Mouse (Mus musculus): Measurements from ENCODE around the gene Bpi. TPM values are rescaled to one million over a fixed set of nuclear protein-coding genes. Genes with fewer than 3 reads are reported as not detected.

Bpi gene
- polyA plus RNA-seq, 1 experiment from 2014 or later = not detected

DNA sequence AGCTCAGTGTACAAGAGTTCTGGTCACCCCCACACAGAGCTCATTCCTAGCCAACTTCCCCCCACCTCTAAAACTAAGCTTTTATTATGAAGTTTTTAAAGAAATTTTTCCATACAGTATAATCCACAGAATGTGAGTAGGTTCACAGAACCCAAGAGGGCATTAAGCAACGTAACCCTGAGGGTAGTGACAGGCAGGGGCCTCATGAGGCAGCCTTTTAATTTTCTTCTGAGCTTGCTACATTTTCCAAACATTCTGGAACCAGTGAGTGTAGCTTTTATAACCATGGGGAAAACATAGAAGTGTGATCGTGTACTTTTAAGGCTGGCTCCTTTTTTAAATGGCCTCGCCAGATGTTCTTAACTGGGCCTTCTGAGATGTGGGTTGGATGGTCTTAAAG, 34.4 kb upstream of the Bpi start:
- peaks cover 17% of the 10 kb centered on the region for H3K36me3 ChIP-seq
- no peak overlapping the region for H3K9ac ChIP-seq (replicated peaks)
- no peak overlapping the region for H3K4me2 ChIP-seq
- no peak overlapping the region for H3K4me3 ChIP-seq (replicated peaks)
- H3K27ac ChIP-seq = peak overlapping the region; percentile 93
- peaks cover 34% of the 10 kb centered on the region for H3K4me1 ChIP-seq (replicated peaks)
- 0 out of 2 replicates have a peak, but pooled peaks cover 5% of the 10 kb centered on the region for H3K27me3 ChIP-seq
- ATAC-seq (ENCODE audit: insufficient number of reproducible peaks, insufficient read depth, low FRiP score, low TSS enrichment, low read depth) = 0 out of 2 replicates have a peak, but pooled peaks have one; percentile 4
- no peaks in the 10 kb centered on the region; the same call in 1 of the 2 replicates for H3K9me3 ChIP-seq
- 37% methylated on average over 3 of the region's 3 CpGs for WGBS

DNA sequence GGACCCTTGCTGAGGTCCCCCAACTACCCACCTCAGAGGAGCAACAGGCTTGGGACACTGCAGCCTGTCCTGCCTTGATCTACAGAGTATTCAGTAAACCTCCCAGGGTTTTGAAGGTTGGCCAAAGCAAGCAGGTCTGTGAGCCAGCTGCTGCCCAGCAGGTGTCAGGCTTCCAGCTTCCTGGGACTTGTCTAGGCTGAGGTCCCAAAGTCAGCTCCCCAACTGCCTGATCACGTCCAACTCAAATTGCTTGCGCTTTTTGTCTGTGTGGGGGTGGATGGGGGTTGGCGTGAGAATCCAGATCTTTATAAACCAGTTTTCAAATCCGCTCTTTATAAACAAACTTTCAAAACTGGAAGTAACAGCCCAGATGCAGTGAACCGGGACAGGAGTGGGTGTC, 32.6 kb upstream of the Bpi start:
- Histone ChIP-seq H3K27me3 (peaks cover 11% of the 10 kb centered on the region; the same call in 1 of the 2 replicates), H3K27ac (no peak overlapping the region), H3K4me1 (replicated peaks) (peaks cover 46% of the 10 kb centered on the region), H3K4me2 (no peak overlapping the region), H3K9ac (replicated peaks) (no peak overlapping the region), H3K4me3 (replicated peaks) (no peak overlapping the region), H3K36me3 (peaks cover 1% of the 10 kb centered on the region), H3K9me3 (no peaks in the 10 kb centered on the region; the same call in 1 of the 2 replicates)
- WGBS = 70% methylated on average over 5 of the region's 5 CpGs
- no peak for ATAC-seq (ENCODE audit: insufficient number of reproducible peaks, insufficient read depth, low FRiP score, low TSS enrichment, low read depth)

DNA sequence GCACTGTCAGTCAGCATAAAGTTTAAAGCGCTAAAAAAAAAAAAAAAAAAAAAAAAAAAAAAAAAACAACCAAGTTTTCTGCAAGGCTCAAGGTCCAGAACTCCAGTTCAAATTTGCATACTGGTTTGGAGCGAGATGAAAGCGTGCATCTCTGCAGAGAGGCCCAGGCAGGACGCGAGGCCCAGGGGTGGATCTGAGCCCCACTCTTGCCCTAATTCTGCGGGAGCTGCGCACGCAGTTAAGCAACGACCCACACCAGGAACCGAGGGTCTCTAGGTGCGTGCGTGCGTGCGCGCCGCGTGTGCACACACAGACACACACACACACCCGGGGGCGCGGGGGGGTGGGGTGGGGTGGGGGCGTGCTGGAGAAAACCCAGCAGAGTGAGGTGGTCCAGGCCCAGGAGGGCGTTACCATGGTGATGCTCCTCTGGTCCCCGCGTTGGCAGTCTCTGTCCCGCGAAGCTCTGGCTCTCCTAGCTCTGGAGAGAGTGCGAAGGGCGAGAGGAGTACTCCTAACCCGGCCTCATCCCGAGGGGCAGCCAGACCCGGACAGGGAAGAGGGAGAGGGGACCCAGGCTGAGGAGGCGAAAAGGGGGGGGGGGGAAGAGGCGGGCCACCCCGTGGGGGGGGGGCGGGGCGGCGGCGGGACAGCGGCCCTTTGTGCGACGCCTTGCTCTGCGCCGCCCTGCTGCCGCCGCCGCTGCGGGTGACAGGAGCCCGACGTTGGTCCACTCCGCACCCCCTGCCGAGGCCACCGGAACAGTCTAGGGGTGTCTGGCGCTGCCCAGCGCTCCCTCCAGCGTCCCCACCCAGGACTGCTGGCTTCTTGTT, 29.0 kb upstream of the Bpi start, which contains the start of gene D630003M21Rik:
Gene D630003M21Rik, minus strand, starts transcription at position 553 of the 833 bp plus-strand sequence.
- WGBS = under 1% methylated on average over 44 of the region's 55 CpGs
- peaks cover 11% of the 10 kb centered on the region; the same call in 1 of the 2 replicates for H3K27me3 ChIP-seq
- H3K9me3 ChIP-seq = no peaks in the 10 kb centered on the region; the same call in 1 of the 2 replicates
- peak within 1 kb of the TSS; percentile 75 for H3K9ac ChIP-seq (replicated peaks)
- H3K4me2 ChIP-seq = peak within 1 kb of the TSS; percentile 90
- peak within 1 kb of the TSS; percentile 86 for H3K27ac ChIP-seq
- no peaks in the 10 kb centered on the region for H3K36me3 ChIP-seq
- peak within 1 kb of the TSS; percentile 55 for H3K4me3 ChIP-seq (replicated peaks)
- ATAC-seq (ENCODE audit: insufficient number of reproducible peaks, insufficient read depth, low FRiP score, low TSS enrichment, low read depth) = peak; percentile 82
- H3K4me1 ChIP-seq (replicated peaks) = peaks cover 36% of the 10 kb centered on the region

DNA sequence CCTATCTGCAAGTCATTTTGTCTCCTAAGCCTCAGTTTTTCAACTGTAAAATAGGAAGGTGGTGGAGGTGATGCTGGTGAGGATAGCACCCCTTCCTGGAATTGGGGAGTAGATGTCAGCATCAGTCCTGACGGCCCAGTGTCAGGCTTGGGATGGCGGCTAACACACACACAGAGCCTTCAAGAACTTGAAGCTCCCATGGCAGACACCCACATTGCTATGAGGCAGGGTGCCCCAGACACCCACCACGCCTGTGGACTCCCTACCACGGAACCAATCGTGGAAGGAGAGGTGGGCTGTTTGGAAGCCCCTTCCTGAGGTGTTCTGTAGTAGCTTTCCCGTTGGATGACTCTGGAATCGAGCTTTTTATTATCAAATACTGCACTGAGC, 28.4 kb upstream of the Bpi start:
- peak overlapping the region; percentile 90 for H3K4me2 ChIP-seq
- H3K27me3 ChIP-seq = peaks cover 11% of the 10 kb centered on the region; the same call in 1 of the 2 replicates
- peak overlapping the region; percentile 55 for H3K4me3 ChIP-seq (replicated peaks)
- 23% methylated on average over 7 of the region's 7 CpGs for WGBS
- peak overlapping the region; percentile 86 for H3K27ac ChIP-seq
- H3K36me3 ChIP-seq = no peaks in the 10 kb centered on the region
- H3K9ac ChIP-seq (replicated peaks) = peak overlapping the region; percentile 75
- ATAC-seq (ENCODE audit: insufficient number of reproducible peaks, insufficient read depth, low FRiP score, low TSS enrichment, low read depth) = 0 out of 2 replicates have a peak, but pooled peaks have one; percentile 3
- H3K9me3 ChIP-seq = no peaks in the 10 kb centered on the region; the same call in 1 of the 2 replicates
- peaks cover 30% of the 10 kb centered on the region for H3K4me1 ChIP-seq (replicated peaks)

DNA sequence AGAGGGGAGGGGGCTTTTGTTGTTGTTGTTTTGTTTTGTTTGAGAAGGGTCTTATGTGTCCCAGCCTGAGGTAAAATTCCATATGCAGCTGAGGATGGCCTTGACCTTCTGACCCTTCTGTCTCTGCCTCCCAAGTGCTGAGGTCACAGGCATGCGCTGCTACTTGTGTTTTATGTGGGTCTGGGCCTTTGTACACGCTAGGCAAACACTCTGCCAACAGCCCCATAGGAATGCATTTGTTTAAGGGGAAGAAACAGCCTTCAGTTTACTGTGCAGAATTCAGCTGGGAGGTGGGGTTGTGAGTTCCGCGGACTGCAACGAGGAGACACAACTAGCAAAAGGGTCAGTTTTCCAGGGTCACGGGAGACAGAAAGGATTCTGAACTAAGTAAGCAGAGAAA, 27.3 kb upstream of the Bpi start:
- H3K9ac ChIP-seq (replicated peaks) = no peak overlapping the region
- no peaks in the 10 kb centered on the region for H3K9me3 ChIP-seq
- H3K4me2 ChIP-seq = no peak overlapping the region; the same call in 1 of the 2 replicates
- no peaks in the 10 kb centered on the region for H3K36me3 ChIP-seq
- no peak overlapping the region for H3K4me3 ChIP-seq (replicated peaks)
- H3K27ac ChIP-seq = peak overlapping the region; percentile 76
- ATAC-seq (ENCODE audit: insufficient number of reproducible peaks, insufficient read depth, low FRiP score, low TSS enrichment, low read depth) = no peak
- H3K27me3 ChIP-seq = peaks cover 11% of the 10 kb centered on the region; the same call in 1 of the 2 replicates
- H3K4me1 ChIP-seq (replicated peaks) = peaks cover 30% of the 10 kb centered on the region
- 50% methylated on average over 6 of the region's 6 CpGs for WGBS

DNA sequence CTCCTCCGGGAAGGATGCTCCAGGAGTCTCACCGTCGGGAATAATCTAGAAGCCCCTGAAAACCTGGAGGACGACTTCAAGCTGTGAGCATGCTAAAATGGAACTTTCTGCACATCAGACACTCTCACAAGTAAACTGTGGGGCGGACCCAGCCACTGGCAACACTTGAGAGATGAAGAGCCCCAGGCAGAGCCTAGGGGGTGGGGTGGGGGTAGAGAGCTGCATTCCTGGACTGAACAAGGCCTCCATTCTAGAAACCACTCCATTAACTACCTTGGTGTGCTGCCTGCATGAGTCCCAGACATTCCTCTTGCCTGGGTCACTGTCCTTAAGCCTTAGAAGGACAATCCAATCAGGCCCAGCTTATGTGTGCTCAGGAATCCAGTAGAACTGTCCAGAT, 26.8 kb upstream of the Bpi start:
- Histone ChIP-seq H3K27me3 (peaks cover 11% of the 10 kb centered on the region; the same call in 1 of the 2 replicates), H3K4me1 (replicated peaks) (peaks cover 30% of the 10 kb centered on the region), H3K9me3 (no peaks in the 10 kb centered on the region), H3K9ac (replicated peaks) (no peak overlapping the region), H3K27ac (peak overlapping the region; percentile 76), H3K36me3 (no peaks in the 10 kb centered on the region), H3K4me3 (replicated peaks) (no peak overlapping the region), H3K4me2 (no peak overlapping the region; the same call in 1 of the 2 replicates)
- ATAC-seq (ENCODE audit: insufficient number of reproducible peaks, insufficient read depth, low FRiP score, low TSS enrichment, low read depth) = no peak
- WGBS = 63% methylated on average over 5 of the region's 5 CpGs

DNA sequence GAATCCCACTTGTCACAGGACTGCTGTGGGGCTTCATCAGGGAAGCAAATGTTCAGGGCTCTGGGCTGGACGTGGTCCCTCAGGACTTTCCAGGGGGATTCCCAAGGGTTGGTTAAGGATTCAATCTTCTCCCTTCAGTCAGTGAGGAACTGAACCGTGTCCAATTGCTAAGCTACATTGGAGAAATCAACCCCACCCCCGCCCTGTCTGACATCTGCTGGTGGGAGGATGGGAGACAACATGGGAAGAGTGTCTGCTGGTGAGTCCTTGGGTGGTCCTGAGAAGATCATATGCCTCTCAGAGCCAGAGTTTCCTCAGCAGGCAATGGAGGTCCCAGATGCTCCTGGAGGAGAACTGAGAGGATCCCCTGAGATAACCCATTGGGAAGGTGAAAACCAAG, 25.5 kb upstream of the Bpi start:
- WGBS = 72% methylated on average over 3 of the region's 3 CpGs
- H3K9ac ChIP-seq (replicated peaks) = no peak overlapping the region
- H3K27me3 ChIP-seq = peaks cover 7% of the 10 kb centered on the region; the same call in 1 of the 2 replicates
- H3K9me3 ChIP-seq = 0 out of 2 replicates have a peak, but pooled peaks cover 4% of the 10 kb centered on the region
- H3K36me3 ChIP-seq = no peaks in the 10 kb centered on the region
- no peak overlapping the region for H3K4me3 ChIP-seq (replicated peaks)
- ATAC-seq (ENCODE audit: insufficient number of reproducible peaks, insufficient read depth, low FRiP score, low TSS enrichment, low read depth) = no peak
- H3K4me2 ChIP-seq = no peak overlapping the region
- H3K27ac ChIP-seq = no peak overlapping the region
- H3K4me1 ChIP-seq (replicated peaks) = peaks cover 30% of the 10 kb centered on the region

DNA sequence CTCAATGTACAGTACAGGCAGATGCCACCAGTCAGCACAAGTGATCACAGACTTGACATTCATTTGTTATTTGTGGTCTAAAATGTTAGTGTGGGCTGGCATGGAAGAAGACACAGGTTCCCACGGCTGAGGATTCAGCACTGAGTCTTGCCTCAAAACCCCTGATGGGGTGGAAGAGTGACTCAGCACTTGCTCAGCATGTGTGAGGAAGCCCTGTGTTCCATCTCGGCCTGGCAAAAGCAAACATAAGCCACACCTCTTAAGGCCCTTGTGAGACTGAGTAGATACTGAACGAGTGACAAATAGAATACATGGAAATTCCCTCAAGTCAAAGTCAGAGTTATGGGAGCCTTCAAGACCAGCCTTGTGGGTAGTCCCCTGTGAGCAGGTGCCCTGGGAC, 24.8 kb upstream of the Bpi start:
- H3K4me3 ChIP-seq (replicated peaks) = no peak overlapping the region
- ATAC-seq (ENCODE audit: insufficient number of reproducible peaks, insufficient read depth, low FRiP score, low TSS enrichment, low read depth) = no peak
- no peak overlapping the region for H3K27ac ChIP-seq
- no peak overlapping the region for H3K4me2 ChIP-seq
- H3K27me3 ChIP-seq = peaks cover 7% of the 10 kb centered on the region; the same call in 1 of the 2 replicates
- no peak overlapping the region for H3K9ac ChIP-seq (replicated peaks)
- WGBS = 80% methylated on average over 3 of the region's 3 CpGs
- peaks cover 26% of the 10 kb centered on the region for H3K4me1 ChIP-seq (replicated peaks)
- H3K9me3 ChIP-seq = 0 out of 2 replicates have a peak, but pooled peaks cover 4% of the 10 kb centered on the region
- no peaks in the 10 kb centered on the region for H3K36me3 ChIP-seq

DNA sequence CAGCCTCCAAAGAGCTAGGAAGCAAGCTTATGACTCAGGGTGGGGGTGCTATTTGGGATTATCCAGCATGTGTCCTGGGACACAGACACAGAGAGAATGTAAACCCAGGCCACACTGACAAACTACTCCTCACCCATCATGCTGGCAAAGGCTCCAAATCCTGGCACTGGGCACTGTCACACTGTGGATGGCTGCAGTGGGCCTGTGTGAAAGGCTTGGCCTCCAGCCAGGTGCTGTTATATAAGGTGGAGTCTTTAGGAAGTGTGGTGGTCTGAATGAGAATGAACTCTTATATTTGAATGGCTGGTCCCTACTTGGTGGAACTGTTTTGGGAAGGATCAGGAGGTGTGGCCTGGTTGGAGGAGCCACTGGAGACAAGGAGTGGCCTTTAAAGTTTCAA, 21.2 kb upstream of the Bpi start:
- H3K4me1 ChIP-seq (replicated peaks) = no peaks in the 10 kb centered on the region
- no peak overlapping the region for H3K27ac ChIP-seq
- no peak overlapping the region for H3K4me2 ChIP-seq
- H3K9ac ChIP-seq (replicated peaks) = no peak overlapping the region
- ATAC-seq (ENCODE audit: insufficient number of reproducible peaks, insufficient read depth, low FRiP score, low TSS enrichment, low read depth) = no peak
- H3K27me3 ChIP-seq = no peaks in the 10 kb centered on the region; the same call in 1 of the 2 replicates
- H3K36me3 ChIP-seq = no peaks in the 10 kb centered on the region
- H3K4me3 ChIP-seq (replicated peaks) = no peak overlapping the region
- H3K9me3 ChIP-seq = 0 out of 2 replicates have a peak, but pooled peaks cover 4% of the 10 kb centered on the region

DNA sequence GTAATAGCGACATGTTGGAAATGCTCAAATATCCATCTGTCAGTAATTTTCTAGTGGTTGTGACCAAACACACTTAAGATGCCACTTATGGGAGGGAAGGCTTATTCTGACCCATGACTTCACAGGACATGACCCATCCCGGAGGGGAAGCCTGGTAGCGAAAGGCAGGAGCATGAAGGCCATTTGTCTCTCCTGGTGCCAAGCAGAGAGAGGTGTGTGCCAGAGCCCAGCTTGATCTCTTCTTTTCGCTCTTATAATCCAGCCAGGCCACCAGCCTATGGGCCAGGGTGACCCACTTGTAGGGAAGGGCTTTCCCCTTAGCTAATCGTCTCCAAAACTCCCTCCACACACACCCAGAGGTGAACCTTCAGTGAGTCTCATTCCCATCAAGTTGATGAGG, 19.8 kb upstream of the Bpi start:
- H3K9me3 ChIP-seq = 0 out of 2 replicates have a peak, but pooled peaks cover 4% of the 10 kb centered on the region
- no peaks in the 10 kb centered on the region for H3K36me3 ChIP-seq
- 89% methylated on average over 5 of the region's 5 CpGs for WGBS

DNA sequence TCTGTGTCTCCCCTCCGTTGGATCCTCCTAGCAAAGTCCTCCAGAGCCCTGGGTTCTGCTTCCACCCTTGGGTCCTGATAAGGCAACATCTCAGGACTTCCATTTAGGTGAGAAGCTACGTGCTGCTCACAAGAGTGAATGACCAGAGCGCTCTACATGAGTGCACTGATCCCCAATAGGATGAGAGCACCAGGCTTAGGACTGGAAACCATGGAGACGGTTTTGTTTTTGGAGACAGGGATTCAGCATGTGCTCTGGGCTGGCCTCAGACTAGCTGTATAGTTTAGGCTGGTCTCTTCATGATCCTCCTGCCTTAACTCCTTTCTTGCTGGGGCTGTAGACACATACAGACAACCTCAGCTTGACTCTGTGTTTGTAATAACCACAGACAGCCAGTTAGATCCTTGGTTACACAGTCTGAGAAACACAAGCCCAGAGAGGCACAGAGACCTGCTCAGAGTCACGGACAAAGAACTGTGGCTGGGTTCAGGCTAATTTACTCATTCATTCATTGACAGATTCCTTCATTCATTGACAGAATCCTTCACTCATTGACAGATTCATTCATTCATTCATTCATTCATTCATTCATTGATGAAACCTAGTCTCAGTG, 16.7 kb upstream of the Bpi start:
- Histone ChIP-seq H3K36me3 (no peaks in the 10 kb centered on the region), H3K9ac (replicated peaks) (no peak overlapping the region), H3K9me3 (0 out of 2 replicates have a peak, but pooled peaks cover 4% of the 10 kb centered on the region), H3K27ac (no peak overlapping the region), H3K27me3 (no peaks in the 10 kb centered on the region; the same call in none of the 2 replicates), H3K4me1 (replicated peaks) (no peaks in the 10 kb centered on the region), H3K4me3 (replicated peaks) (no peak overlapping the region), H3K4me2 (no peak overlapping the region)
- 78% methylated on average over 5 of the region's 5 CpGs for WGBS
- no peak for ATAC-seq (ENCODE audit: insufficient number of reproducible peaks, insufficient read depth, low FRiP score, low TSS enrichment, low read depth)

More for the DNA sequence above, 19.8 kb upstream of the Bpi start:
- Histone ChIP-seq H3K4me3 (replicated peaks) (no peak overlapping the region), H3K27ac (no peak overlapping the region), H3K4me2 (no peak overlapping the region), H3K9ac (replicated peaks) (no peak overlapping the region), H3K27me3 (no peaks in the 10 kb centered on the region; the same call in none of the 2 replicates), H3K4me1 (replicated peaks) (no peaks in the 10 kb centered on the region)
- no peak for ATAC-seq (ENCODE audit: insufficient number of reproducible peaks, insufficient read depth, low FRiP score, low TSS enrichment, low read depth)

All from limb, embryonic 12.5 days (tissue).